Comparison of ENCODE assay signal across 12 mouse cellular contexts in genomic region chr3:101562510-101563209, GRCm38 (mm10). TPM values are rescaled to one million over a fixed set of nuclear protein-coding genes. Genes with fewer than 3 reads are reported as not detected.
A peak's percentile ranks its signal among the peaks of the same experiment; 100 is the strongest.
DNase-seq lines count a peak whose midpoint lies in the region; ATAC-seq and TF ChIP-seq lines count a peak whose summit lies in the region.
"Had no signal": no experiment of that assay in that cellular context is flagged by ENCODE, and none has a peak within 500 bp of the region (broad histone marks: within the 10 kb centered on the region; RNA-seq: fewer than 3 reads in every experiment).

No protein-coding gene starts in this region.

- peaks cover 32% of the 10 kb centered on the region for H3K4me1 ChIP-seq in hindbrain, embryonic 10.5 days (replicated peaks)
- H3K4me1 ChIP-seq in hindbrain, embryonic 13.5 days (replicated peaks), result peaks cover 23% of the 10 kb centered on the region; the same call in 1 of the 2 replicates
- peaks cover 23% of the 10 kb centered on the region for H3K4me1 ChIP-seq in cerebellum, adult 2 months (ENCODE audit: control insufficient read depth, insufficient read depth, low read length)
- H3K4me1 ChIP-seq in liver, embryonic 11.5 days (replicated peaks; ENCODE audit: control insufficient read depth, insufficient read depth, low read length), result peaks cover 14% of the 10 kb centered on the region
- no peaks in the 10 kb centered on the region for H3K4me1 ChIP-seq in lung, postnatal 0 days (ENCODE audit: insufficient read depth, low read depth, low read length)
- H3K4me1 ChIP-seq: embryonic facial prominence, embryonic 15.5 days had no signal

- no peak for TF ChIP-seq POLR2A in cerebellum, adult 2 months (IDR thresholded peaks at IDR 0.05; ENCODE audit: borderline replicate concordance, insufficient read depth, low read length)

- H3K4me3 ChIP-seq in hindbrain, embryonic 10.5 days, result no peak overlapping the region
- H3K4me3 ChIP-seq in hindbrain, embryonic 13.5 days, result no peak overlapping the region
- no peak overlapping the region for H3K4me3 ChIP-seq in cerebellum, adult 2 months (replicated peaks; ENCODE audit: insufficient read depth, low read depth, low read length)
- no peak overlapping the region for H3K4me3 ChIP-seq in liver, embryonic 11.5 days (ENCODE audit: low read depth, low read length)
- H3K4me3 ChIP-seq in lung, postnatal 0 days (ENCODE audit: low read depth, low read length), result no peak overlapping the region
- H3K4me3 ChIP-seq: embryonic facial prominence, embryonic 15.5 days; limb, embryonic 12.5 days; neural tube, embryonic 12.5 days had no signal

- ATAC-seq in hindbrain, embryonic 13.5 days (ENCODE audit: low FRiP score), result no peak
- ATAC-seq in liver, embryonic 11.5 days (replicated peaks; ENCODE audit: low FRiP score), result peak; percentile 92
- no peak for ATAC-seq in lung, postnatal 0 days
- ATAC-seq: Patski had no signal

- no peak for TF ChIP-seq EP300 in lung, postnatal 0 days (IDR thresholded peaks at IDR 0.05)

- H3K9ac ChIP-seq in hindbrain, embryonic 13.5 days, result no peak overlapping the region
- H3K9ac ChIP-seq in liver, embryonic 11.5 days (ENCODE audit: low read depth, low read length), result no peak overlapping the region
- no peak overlapping the region for H3K9ac ChIP-seq in lung, postnatal 0 days (replicated peaks; ENCODE audit: low read depth)
- H3K9ac ChIP-seq: embryonic facial prominence, embryonic 15.5 days; limb, embryonic 12.5 days; neural tube, embryonic 12.5 days had no signal

- H3K27me3 ChIP-seq in hindbrain, embryonic 10.5 days (ENCODE audit: insufficient read depth, poor library complexity, severe bottlenecking), result no peaks in the 10 kb centered on the region
- H3K27me3 ChIP-seq in hindbrain, embryonic 13.5 days, result no peaks in the 10 kb centered on the region
- H3K27me3 ChIP-seq in cerebellum, adult 2 months (ENCODE audit: control insufficient read depth, insufficient read depth, low read length), result no peaks in the 10 kb centered on the region
- H3K27me3 ChIP-seq in liver, embryonic 11.5 days (replicated peaks; ENCODE audit: control insufficient read depth, insufficient read depth, low read length), result no peaks in the 10 kb centered on the region
- no peaks in the 10 kb centered on the region for H3K27me3 ChIP-seq in lung, postnatal 0 days (replicated peaks; ENCODE audit: insufficient read depth, low read length)
- H3K27me3 ChIP-seq: embryonic facial prominence, embryonic 15.5 days; limb, embryonic 12.5 days; neural tube, embryonic 12.5 days; Patski had no signal

- peak; percentile 14 for DNase-seq in hindbrain, embryonic 10.5 days (ENCODE audit: low spot score)
- DNase-seq in brain, adult 2 months (ENCODE audit: low read depth, low spot score), result peak; percentile 68
- DNase-seq in cerebellum, adult 2 months, result peak in 1 of 2 experiments; percentile 71
- DNase-seq in liver, embryonic 11.5 days (ENCODE audit: low spot score), result no peak
- no peak for DNase-seq in thymus, postnatal 4 days
- DNase-seq in lung, postnatal 0 days (ENCODE audit: low spot score), result no peak
- DNase-seq in lung, postnatal 14 days, result no peak

- no peaks in the 10 kb centered on the region for H3K9me3 ChIP-seq in hindbrain, embryonic 10.5 days
- H3K9me3 ChIP-seq in hindbrain, embryonic 13.5 days, result no peaks in the 10 kb centered on the region
- H3K9me3 ChIP-seq in liver, embryonic 11.5 days (ENCODE audit: control insufficient read depth, low read length), result no peaks in the 10 kb centered on the region
- no peaks in the 10 kb centered on the region for H3K9me3 ChIP-seq in lung, postnatal 0 days (ENCODE audit: low read length)
- H3K9me3 ChIP-seq: embryonic facial prominence, embryonic 15.5 days; limb, embryonic 12.5 days; neural tube, embryonic 12.5 days had no signal

- 40% methylated on average over 10 of the region's 10 CpGs for WGBS in hindbrain, embryonic 10.5 days
- 44% methylated on average over 10 of the region's 10 CpGs for WGBS in hindbrain, embryonic 13.5 days
- 22% methylated on average over 10 of the region's 10 CpGs for WGBS in cerebellum, adult 2 months
- WGBS in liver, embryonic 11.5 days, result 33% methylated on average over 10 of the region's 10 CpGs
- WGBS in lung, postnatal 0 days, result 48% methylated on average over 10 of the region's 10 CpGs

- no peaks in the 10 kb centered on the region for H3K36me3 ChIP-seq in hindbrain, embryonic 10.5 days
- no peaks in the 10 kb centered on the region for H3K36me3 ChIP-seq in hindbrain, embryonic 13.5 days
- H3K36me3 ChIP-seq in liver, embryonic 11.5 days (ENCODE audit: control insufficient read depth, insufficient read depth, low read length), result no peaks in the 10 kb centered on the region
- H3K36me3 ChIP-seq in lung, postnatal 0 days (ENCODE audit: insufficient read depth, low read length), result no peaks in the 10 kb centered on the region
- H3K36me3 ChIP-seq: embryonic facial prominence, embryonic 15.5 days; limb, embryonic 12.5 days; neural tube, embryonic 12.5 days had no signal

- H3K27ac ChIP-seq in hindbrain, embryonic 10.5 days, result peak overlapping the region; percentile 60
- no peak overlapping the region for H3K27ac ChIP-seq in hindbrain, embryonic 13.5 days
- H3K27ac ChIP-seq in cerebellum, adult 2 months (ENCODE audit: insufficient read depth, low read length), result peak overlapping the region; percentile 86
- H3K27ac ChIP-seq in liver, embryonic 11.5 days (ENCODE audit: low read depth, low read length), result peak overlapping the region; percentile 52; the same call in 1 of the 2 replicates
- H3K27ac ChIP-seq in lung, postnatal 0 days (ENCODE audit: low read length), result no peak overlapping the region
- H3K27ac ChIP-seq: embryonic facial prominence, embryonic 15.5 days; limb, embryonic 12.5 days; neural tube, embryonic 12.5 days had no signal

- no peak overlapping the region for H3K4me2 ChIP-seq in hindbrain, embryonic 13.5 days
- peak overlapping the region; percentile 30 for H3K4me2 ChIP-seq in liver, embryonic 11.5 days
- H3K4me2 ChIP-seq in lung, postnatal 0 days (replicated peaks; ENCODE audit: low read depth, low read length), result no peak overlapping the region
- H3K4me2 ChIP-seq: embryonic facial prominence, embryonic 15.5 days; limb, embryonic 12.5 days; neural tube, embryonic 12.5 days had no signal

- no peak for TF ChIP-seq CTCF in cerebellum, adult 2 months (IDR thresholded peaks at IDR 0.05; ENCODE audit: borderline replicate concordance, insufficient read depth, low read depth, low read length)
- no peak for TF ChIP-seq CTCF in lung, postnatal 0 days (IDR thresholded peaks at IDR 0.05)

RNA-seq across cellular contexts. Expression of gene Atp1a1, which starts 41.8 kb away (rescaled TPM):
- polyA plus RNA-seq in hindbrain, embryonic 10.5 days (2016; fragmentation: Nextera tagmentation; extraction: Ambion mirVana), result 50.2 and 63.3 TPM in 2 replicates
- 44.2 and 50.4 TPM in 2 replicates for polyA plus RNA-seq in hindbrain, embryonic 13.5 days (2015; fragmentation: Nextera tagmentation; extraction: Ambion mirVana)
- polyA plus RNA-seq in cerebellum, adult 2 months (2012; rRNA removed), result 826 and 1,031 TPM in 2 replicates
- 127 and 136 TPM in 2 replicates for polyA plus RNA-seq in liver, embryonic 11.5 days (2014; fragmentation: Nextera tagmentation; extraction: Ambion mirVana)
- polyA plus RNA-seq in lung, postnatal 0 days (2015; fragmentation: Nextera tagmentation; extraction: Ambion mirVana), result 123 and 136 TPM in 2 replicates

Comparison
In these comparisons a context has a peak if more than half of its experiments do, and no peak if none do; other contexts are left out.
1. H3K27ac ChIP-seq: peak in hindbrain, embryonic 10.5 days (single experiment), cerebellum, adult 2 months (single experiment) and liver, embryonic 11.5 days (single experiment); none in hindbrain, embryonic 13.5 days (single experiment) and lung, postnatal 0 days (single experiment).
2. DNase-seq: peak in hindbrain, embryonic 10.5 days (single experiment) and brain, adult 2 months (single experiment); none in liver, embryonic 11.5 days (single experiment), thymus, postnatal 4 days (single experiment), lung, postnatal 0 days (single experiment) and lung, postnatal 14 days (single experiment).